8 mouse cellular contexts compared by ENCODE assay signal in the genomic region with DNA sequence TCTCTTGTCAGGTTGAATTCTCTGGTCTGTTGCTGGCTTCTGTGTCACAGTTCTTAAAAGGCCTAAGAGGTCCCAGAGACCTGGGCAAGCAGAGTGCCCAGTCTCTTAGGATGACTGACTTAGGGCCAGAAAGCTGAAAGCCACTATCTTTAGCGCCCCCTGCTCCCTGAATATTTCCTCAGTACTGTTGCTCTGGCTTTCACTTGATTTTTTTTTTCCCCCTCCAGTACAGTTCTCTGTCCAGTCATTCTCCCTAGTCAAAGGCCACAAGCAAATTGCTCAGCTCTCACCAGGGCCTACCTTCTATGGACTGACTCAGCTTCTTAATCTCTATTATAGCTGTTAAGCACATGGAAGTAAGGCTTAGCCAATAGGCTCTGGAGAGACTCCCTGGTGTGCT. TPM values are rescaled to one million over a fixed set of nuclear protein-coding genes. Genes with fewer than 3 reads are reported as not detected.
DNase-seq lines count a peak whose midpoint lies in the region; ATAC-seq and TF ChIP-seq lines count a peak whose summit lies in the region.

No protein-coding gene starts in this region.

- peak overlapping the region; percentile 69 for H3K4me2 ChIP-seq in lung, embryonic 15.5 days
- H3K4me2 ChIP-seq in liver, embryonic 13.5 days: peak overlapping the region; percentile 99

- DNase-seq in lung, adult 2 months: no peak
- peak; percentile 20 for DNase-seq in brain, embryonic 14.5 days (ENCODE audit: low read depth)
- peak; percentile 22 to 31 for DNase-seq in heart, postnatal 10 days
- DNase-seq in liver, embryonic 13.5 days: no peak
- peak; percentile 40 for DNase-seq in thymus, postnatal 4 days
- DNase-seq in urinary bladder, adult 2 months (ENCODE audit: low spot score): no peak
- DNase-seq in c-Kit-positive CD71-positive TER-119-positive erythroid progenitor cells, embryonic 14.5 days (ENCODE audit: low spot score): no peak

- WGBS in lung, embryonic 15.5 days: 0% methylated on average over 1 of the region's 1 CpGs
- WGBS in lung, adult 2 months: 8% methylated on average over 1 of the region's 1 CpGs
- WGBS in liver, embryonic 13.5 days (ENCODE audit: insufficient replicate concordance): 0% methylated on average over 1 of the region's 1 CpGs

- H3K9ac ChIP-seq in lung, embryonic 15.5 days: peak overlapping the region; percentile 87
- peak overlapping the region; percentile 96 for H3K9ac ChIP-seq in liver, embryonic 13.5 days

- peaks cover 44% of the 10 kb centered on the region for H3K4me1 ChIP-seq in lung, embryonic 15.5 days
- H3K4me1 ChIP-seq in lung, adult 2 months (ENCODE audit: control insufficient read depth, insufficient read depth, low read length): peaks cover 7% of the 10 kb centered on the region
- peaks cover 87% of the 10 kb centered on the region for H3K4me1 ChIP-seq in liver, embryonic 13.5 days (replicated peaks)

- intact Hi-C loops in heart, postnatal 10 days (cut with DNase I): loop anchor here (2.0 kb wide), 2 partner anchors 19 to 37 kb away; a partner anchor contains a TSS

- no peaks in the 10 kb centered on the region for H3K27me3 ChIP-seq in lung, embryonic 15.5 days
- H3K27me3 ChIP-seq in liver, embryonic 13.5 days: no peaks in the 10 kb centered on the region

- H3K4me3 ChIP-seq in lung, embryonic 15.5 days: peak overlapping the region; percentile 83
- no peak overlapping the region for H3K4me3 ChIP-seq in lung, adult 2 months (replicated peaks; ENCODE audit: extremely low read depth, low read depth, low read length)
- H3K4me3 ChIP-seq in liver, embryonic 13.5 days (replicated peaks): peak overlapping the region; percentile 99

- TF ChIP-seq CTCF in lung, adult 2 months (IDR thresholded peaks at IDR 0.05; ENCODE audit: insufficient read depth, low read length): no peak
- TF ChIP-seq CTCF in brain, embryonic 14.5 days (IDR thresholded peaks at IDR 0.05; ENCODE audit: borderline replicate concordance, extremely low read depth, insufficient read depth, insufficient read length): peak; percentile 10; the same call in 1 of the 2 replicates

- peaks cover 18% of the 10 kb centered on the region for H3K36me3 ChIP-seq in lung, embryonic 15.5 days
- peaks cover 52% of the 10 kb centered on the region for H3K36me3 ChIP-seq in liver, embryonic 13.5 days

- no peak for ATAC-seq in lung, embryonic 15.5 days (ENCODE audit: borderline replicate concordance, extremely low read depth, low FRiP score, low TSS enrichment)
- no peak for ATAC-seq in liver, embryonic 13.5 days (ENCODE audit: low read depth)

- no peak overlapping the region for H3K27ac ChIP-seq in lung, embryonic 15.5 days
- H3K27ac ChIP-seq in liver, embryonic 13.5 days: peak overlapping the region; percentile 98

- no peaks in the 10 kb centered on the region for H3K9me3 ChIP-seq in lung, embryonic 15.5 days
- H3K9me3 ChIP-seq in liver, embryonic 13.5 days (replicated peaks): no peaks in the 10 kb centered on the region

- TF ChIP-seq POLR2A in lung, adult 2 months (IDR thresholded peaks at IDR 0.05; ENCODE audit: borderline replicate concordance, extremely low read depth, low read depth, low read length): no peak
- TF ChIP-seq POLR2A in brain, embryonic 14.5 days (IDR thresholded peaks at IDR 0.05; ENCODE audit: borderline replicate concordance, extremely low read depth, insufficient read depth, insufficient read length, poor library complexity, severe bottlenecking): no peak

RNA-seq across cellular contexts. Expression of a gene that starts 1.6 kb away (rescaled TPM):
- 231 and 277 TPM in 2 replicates for polyA plus RNA-seq in lung, embryonic 15.5 days (2015; fragmentation: Nextera tagmentation; extraction: Ambion mirVana)
- polyA plus RNA-seq in lung, adult 2 months (2012; rRNA removed): 17.9 and 27.0 TPM in 2 replicates
- 190 and 196 TPM in 2 replicates for polyA plus RNA-seq in brain, embryonic 14.5 days (2012; rRNA removed)
- total RNA-seq in heart, postnatal 10 days (2021): 10 to 100 TPM; 41.9 to 46.2 TPM
- 152 and 192 TPM in 2 replicates for polyA plus RNA-seq in liver, embryonic 13.5 days (2015; fragmentation: Nextera tagmentation; extraction: Ambion mirVana)
- polyA plus RNA-seq in urinary bladder, adult 2 months (2012; rRNA removed): 79.8 and 95.3 TPM in 2 replicates

RNA-seq across cellular contexts. Expression of a gene that starts 7.0 kb away (rescaled TPM):
- polyA plus RNA-seq in lung, embryonic 15.5 days (2015; fragmentation: Nextera tagmentation; extraction: Ambion mirVana): 67.9 and 68.2 TPM in 2 replicates
- 54.9 and 60.8 TPM in 2 replicates for polyA plus RNA-seq in lung, adult 2 months (2012; rRNA removed)
- 61.3 and 78.5 TPM in 2 replicates for polyA plus RNA-seq in brain, embryonic 14.5 days (2012; rRNA removed)
- 10 to 100 TPM; 27.5 to 31.9 TPM for total RNA-seq in heart, postnatal 10 days (2021)
- polyA plus RNA-seq in liver, embryonic 13.5 days (2015; fragmentation: Nextera tagmentation; extraction: Ambion mirVana): 38.2 and 40.7 TPM in 2 replicates
- polyA plus RNA-seq in urinary bladder, adult 2 months (2012; rRNA removed): 42.2 and 44.4 TPM in 2 replicates

RNA-seq across cellular contexts. Expression of a gene that starts 8.9 kb away (rescaled TPM):
- 45.2 and 45.4 TPM in 2 replicates for polyA plus RNA-seq in lung, embryonic 15.5 days (2015; fragmentation: Nextera tagmentation; extraction: Ambion mirVana)
- polyA plus RNA-seq in lung, adult 2 months (2012; rRNA removed): 12.0 and 17.4 TPM in 2 replicates
- polyA plus RNA-seq in brain, embryonic 14.5 days (2012; rRNA removed): 83.0 and 109 TPM in 2 replicates
- 1 to 10 TPM; 8.4 to 8.5 TPM for total RNA-seq in heart, postnatal 10 days (2021)
- polyA plus RNA-seq in liver, embryonic 13.5 days (2015; fragmentation: Nextera tagmentation; extraction: Ambion mirVana): 21.5 and 22.3 TPM in 2 replicates
- 14.5 and 21.2 TPM in 2 replicates for polyA plus RNA-seq in urinary bladder, adult 2 months (2012; rRNA removed)

RNA-seq across cellular contexts. Expression of a gene that starts 18.7 kb away (rescaled TPM):
- polyA plus RNA-seq in lung, embryonic 15.5 days (2015; fragmentation: Nextera tagmentation; extraction: Ambion mirVana): 46.5 and 50.6 TPM in 2 replicates
- polyA plus RNA-seq in lung, adult 2 months (2012; rRNA removed): 78.8 and 90.9 TPM in 2 replicates
- polyA plus RNA-seq in brain, embryonic 14.5 days (2012; rRNA removed): 80.3 and 85.4 TPM in 2 replicates
- 10 to 100 TPM; 30.9 to 32.5 TPM for total RNA-seq in heart, postnatal 10 days (2021)
- 17.3 and 18.5 TPM in 2 replicates for polyA plus RNA-seq in liver, embryonic 13.5 days (2015; fragmentation: Nextera tagmentation; extraction: Ambion mirVana)
- polyA plus RNA-seq in urinary bladder, adult 2 months (2012; rRNA removed): 38.1 and 44.6 TPM in 2 replicates

RNA-seq across cellular contexts. Expression of a gene that starts 31.4 kb away (rescaled TPM):
- 0.77 and 0.93 TPM in 2 replicates for polyA plus RNA-seq in lung, embryonic 15.5 days (2015; fragmentation: Nextera tagmentation; extraction: Ambion mirVana)
- polyA plus RNA-seq in lung, adult 2 months (2012; rRNA removed): 3.2 and 5.3 TPM in 2 replicates
- 0.90 and 1.6 TPM in 2 replicates for polyA plus RNA-seq in brain, embryonic 14.5 days (2012; rRNA removed)
- not detected for total RNA-seq in heart, postnatal 10 days (2021)
- polyA plus RNA-seq in liver, embryonic 13.5 days (2015; fragmentation: Nextera tagmentation; extraction: Ambion mirVana): not detected in 2 replicates
- polyA plus RNA-seq in urinary bladder, adult 2 months (2012; rRNA removed): 1.9 and 2.0 TPM in 2 replicates

Comparison
In these comparisons a context has a peak if more than half of its experiments do, and no peak if none do; other contexts are left out.
1. DNase-seq: peak in brain, embryonic 14.5 days (single experiment), heart, postnatal 10 days (2 of 2) and thymus, postnatal 4 days (single experiment); none in lung, adult 2 months (single experiment), liver, embryonic 13.5 days (single experiment), urinary bladder, adult 2 months (single experiment) and c-Kit-positive CD71-positive TER-119-positive erythroid progenitor cells, embryonic 14.5 days (single experiment).